In genomic region chr10:99641784-99642183, GRCm38 (mm10) we compare ENCODE assay signal across 7 mouse cellular contexts.
DNase-seq lines count a peak whose midpoint lies in the region; ATAC-seq and TF ChIP-seq lines count a peak whose summit lies in the region.

No protein-coding gene starts in this region.

- no peaks in the 10 kb centered on the region for H3K27me3 ChIP-seq in intestine, embryonic 14.5 days (replicated peaks; ENCODE audit: control insufficient read depth, insufficient read depth, low read length)
- H3K27me3 ChIP-seq in midbrain, embryonic 15.5 days (replicated peaks), result no peaks in the 10 kb centered on the region
- H3K27me3 ChIP-seq in small intestine, adult 2 months (ENCODE audit: control insufficient read depth, insufficient read depth, low read length), result no peaks in the 10 kb centered on the region

- H3K4me1 ChIP-seq in intestine, embryonic 14.5 days (replicated peaks; ENCODE audit: control insufficient read depth, insufficient read depth, low read length), result no peaks in the 10 kb centered on the region; the same call in 1 of the 2 replicates
- 0 out of 2 replicates have a peak, but pooled peaks cover 3% of the 10 kb centered on the region for H3K4me1 ChIP-seq in midbrain, embryonic 15.5 days
- no peaks in the 10 kb centered on the region for H3K4me1 ChIP-seq in small intestine, adult 2 months (ENCODE audit: control insufficient read depth, insufficient read depth, insufficient read length, low read length)

- intact Hi-C loops in left cerebral cortex, postnatal 10 days (cut with DNase I), result loop anchor here (5.0 kb wide), 3 partner anchors 376 to 841 kb away; partner anchors contain the start of gene Kitl

- 9% methylated on average over 11 of the region's 11 CpGs for WGBS in intestine, embryonic 14.5 days
- 10% methylated on average over 11 of the region's 11 CpGs for WGBS in midbrain, embryonic 15.5 days
- WGBS in small intestine, adult 2 months, result 4% methylated on average over 11 of the region's 11 CpGs

- H3K9me3 ChIP-seq in intestine, embryonic 14.5 days (ENCODE audit: control insufficient read depth, low read length), result no peaks in the 10 kb centered on the region
- H3K9me3 ChIP-seq in midbrain, embryonic 15.5 days, result no peaks in the 10 kb centered on the region

- peak; percentile 84 for TF ChIP-seq CTCF in small intestine, adult 2 months (IDR thresholded peaks at IDR 0.05; ENCODE audit: extremely low read depth, insufficient read length, insufficient replicate concordance, low read depth, low read length)

- H3K27ac ChIP-seq in intestine, embryonic 14.5 days (ENCODE audit: low read depth), result no peak overlapping the region
- no peak overlapping the region for H3K27ac ChIP-seq in midbrain, embryonic 15.5 days
- H3K27ac ChIP-seq in small intestine, adult 2 months (ENCODE audit: insufficient read depth, low read depth, low read length), result no peak overlapping the region

- H3K9ac ChIP-seq in intestine, embryonic 14.5 days (ENCODE audit: low read length), result no peak overlapping the region
- no peak overlapping the region for H3K9ac ChIP-seq in midbrain, embryonic 15.5 days

- H3K36me3 ChIP-seq in intestine, embryonic 14.5 days (ENCODE audit: control insufficient read depth, insufficient read depth, low read length), result no peaks in the 10 kb centered on the region
- no peaks in the 10 kb centered on the region for H3K36me3 ChIP-seq in midbrain, embryonic 15.5 days (replicated peaks)
- H3K36me3 ChIP-seq in small intestine, adult 2 months (ENCODE audit: control insufficient read depth, insufficient read depth, low read length), result no peaks in the 10 kb centered on the region

- H3K4me2 ChIP-seq in intestine, embryonic 14.5 days (ENCODE audit: low read length), result no peak overlapping the region
- H3K4me2 ChIP-seq in midbrain, embryonic 15.5 days, result no peak overlapping the region

- ATAC-seq in intestine, embryonic 14.5 days (replicated peaks; ENCODE audit: low FRiP score, low TSS enrichment, low read depth), result peak; percentile 68; the same call in 1 of the 2 replicates
- peak; percentile 85 for ATAC-seq in midbrain, embryonic 15.5 days (replicated peaks)

- H3K4me3 ChIP-seq in intestine, embryonic 14.5 days (ENCODE audit: low read depth, low read length), result no peak overlapping the region
- no peak overlapping the region for H3K4me3 ChIP-seq in midbrain, embryonic 15.5 days
- H3K4me3 ChIP-seq in small intestine, adult 2 months (ENCODE audit: low read depth, low read length), result no peak overlapping the region

- peak; percentile 42 for DNase-seq in R1 (ENCODE audit: low read depth, low spot score)
- DNase-seq in cerebellum, postnatal 14 days, result peak; percentile 74 to 76
- peak; percentile 44 to 78 for DNase-seq in frontal cortex, postnatal 36 days (ENCODE audit: low spot score in 2 of 2)
- peak; percentile 74 for DNase-seq in intestine, embryonic 14.5 days (ENCODE audit: low spot score)
- peak; percentile 75 to 77 for DNase-seq in left cerebral cortex, postnatal 10 days (ENCODE audit: extremely low spot score in 1 of 2, low spot score in 2 of 2)

- no peak for TF ChIP-seq POLR2A in small intestine, adult 2 months (IDR thresholded peaks at IDR 0.05; ENCODE audit: low read depth, low read length)
